Mouse (Mus musculus): ENCODE results near the gene Psme2. TPM values are rescaled to one million over a fixed set of nuclear protein-coding genes. Genes with fewer than 3 reads are reported as not detected.

Gene Psme2
- total RNA-seq, 2 experiments from 2014 or later, result 54.0 to 62.7 TPM

Other genes starting within 250 kb of the Psme2 start
- gene Dhrs4, start 112.4 kb downstream of the Psme2 start, total RNA-seq (2021), result 10 to 100 TPM; 16.5 to 17.7 TPM
- 100 to 1,000 TPM; 106 to 144 TPM for gene Carmil3, start 100.5 kb downstream of the Psme2 start, total RNA-seq (2021)
- 100 to 1,000 TPM; 306 to 335 TPM for gene Cpne6, start 80.7 kb downstream of the Psme2 start, total RNA-seq (2021)
- under 1 TPM; 0.34 to 0.76 TPM for gene Nrl, start 66.1 kb downstream of the Psme2 start, total RNA-seq (2021)
- 10 to 100 TPM; 20.4 to 21.4 TPM for gene Pck2, start 50.8 kb downstream of the Psme2 start, total RNA-seq (2021)
- 10 to 100 TPM; 61.3 to 66.7 TPM for gene Dcaf11, start 31.1 kb downstream of the Psme2 start, total RNA-seq (2021)
- 1 to 10 TPM in 1 of 2 experiments, not detected in 1; 1.2 TPM for gene A730061H03Rik, start 30.7 kb downstream of the Psme2 start, total RNA-seq (2021)
- gene Fitm1, start 15.5 kb downstream of the Psme2 start, total RNA-seq (2021), result not detected
- 10 to 100 TPM; 87.3 to 91.8 TPM for gene Psme1, start 13.0 kb downstream of the Psme2 start, total RNA-seq (2021)
- 10 to 100 TPM; 50.2 to 54.6 TPM for gene Emc9, start 5.8 kb downstream of the Psme2 start, total RNA-seq (2021)
- gene Rnf31, start 595 bp upstream of the Psme2 start, total RNA-seq (2021), result 10 to 100 TPM; 35.6 to 37.2 TPM
- 10 to 100 TPM; 11.1 to 13.0 TPM for gene Irf9, start 12.5 kb upstream of the Psme2 start, total RNA-seq (2021)
- 1 to 10 TPM; 1.4 to 2.3 TPM for gene Rec8, start 26.9 kb upstream of the Psme2 start, total RNA-seq (2021)
- 100 to 1,000 TPM; 131 to 145 TPM for gene Ipo4, start 44.8 kb upstream of the Psme2 start, total RNA-seq (2021)
- gene Gm49378, start 46.8 kb upstream of the Psme2 start, total RNA-seq (2021), result 1 to 10 TPM; 3.0 to 6.1 TPM
- 10 to 100 TPM; 42.0 to 55.9 TPM for gene Tm9sf1, start 52.7 kb upstream of the Psme2 start, total RNA-seq (2021)
- 1 to 10 TPM; 1.3 to 1.5 TPM for gene Tssk4, start 59.1 kb upstream of the Psme2 start, total RNA-seq (2021)
- 10 to 100 TPM; 47.8 to 50.0 TPM for gene Mdp1, start 69.4 kb upstream of the Psme2 start, total RNA-seq (2021)
- 10 to 100 TPM; 29.1 TPM for gene Gmpr2, start 80.8 kb upstream of the Psme2 start, total RNA-seq (2021)
- gene Nedd8, start 81.0 kb upstream of the Psme2 start, total RNA-seq (2021), result 100 to 1,000 TPM; 320 to 339 TPM
- 10 to 100 TPM; 18.4 to 23.9 TPM for gene Tinf2, start 90.7 kb upstream of the Psme2 start, total RNA-seq (2021)
- gene Tgm1, start 122.8 kb upstream of the Psme2 start, total RNA-seq (2021), result under 1 TPM; 0.16 to 0.18 TPM
- gene Rabggta, start 131.2 kb upstream of the Psme2 start, total RNA-seq (2021), result 10 to 100 TPM; 42.0 to 54.1 TPM
- 100 to 1,000 TPM; 103 to 110 TPM for gene Dhrs1, start 154.6 kb upstream of the Psme2 start, total RNA-seq (2021)
- 10 to 100 TPM; 16.4 to 17.1 TPM for gene Nop9, start 154.6 kb upstream of the Psme2 start, total RNA-seq (2021)
- gene Cideb, start 167.3 kb upstream of the Psme2 start, total RNA-seq (2021), result under 1 TPM; 0.47 to 0.89 TPM
- gene Ltb4r2, start 170.3 kb upstream of the Psme2 start, total RNA-seq (2021), result under 1 TPM; 0.45 to 0.64 TPM
- under 1 TPM; 0.62 to 0.69 TPM for gene Ltb4r1, start 174.8 kb upstream of the Psme2 start, total RNA-seq (2021)
- gene Adcy4, start 193.0 kb upstream of the Psme2 start, total RNA-seq (2021), result 1 to 10 TPM; 6.7 to 9.0 TPM
- gene Ripk3, start 197.8 kb upstream of the Psme2 start, total RNA-seq (2021), result 1 to 10 TPM in 1 of 2 experiments, under 1 TPM in 1; 0.78 to 2.2 TPM
- 1 to 10 TPM; 3.9 to 5.8 TPM for gene Nfatc4, start 232.0 kb upstream of the Psme2 start, total RNA-seq (2021)